Mouse (Mus musculus): ENCODE measurements at regions not wholly inside any gene's neighbourhood (a gene's known extent, or its start where the extent isn't known, plus 50 kb on each side); places are given as distances from the start of the nearest gene placed in this dataset.

GRCm38 (mm10) chr15:36893407-36893969 lies 114.1 kb downstream of the Zfp706 start:
- TF ChIP-seq CTCF (IDR thresholded peaks at IDR 0.05) = no peak
- intact Hi-C loops (cut with DNase I) = no loop called here
- no peak for DNase-seq
- H3K27ac ChIP-seq = no peak overlapping the region
- H3K4me3 ChIP-seq = no peak overlapping the region

GRCm38 (mm10) chr15:36892576-36893205 lies 114.9 kb downstream of the Zfp706 start:
- no peak for DNase-seq
- Histone ChIP-seq H3K27ac (no peak overlapping the region), H3K4me3 (no peak overlapping the region; the same call in 1 of the 2 replicates)
- intact Hi-C loops (cut with DNase I) = no loop called here
- TF ChIP-seq CTCF (IDR thresholded peaks at IDR 0.05) = no peak

- no peak for DNase-seq
- intact Hi-C loops (cut with DNase I) = no loop called here
Measured at GRCm38 (mm10) chr15:36891851-36892250, 115.7 kb downstream of the Zfp706 start.

GRCm38 (mm10) chr15:36891296-36891695 lies 116.3 kb downstream of the Zfp706 start:
- H3K4me3 ChIP-seq = no peak overlapping the region
- intact Hi-C loops (cut with DNase I) = no loop called here
- no peak overlapping the region for H3K27ac ChIP-seq
- DNase-seq = no peak
- no peak for TF ChIP-seq CTCF (IDR thresholded peaks at IDR 0.05)

More at GRCm38 (mm10) chr15:36891851-36892250, 115.7 kb downstream of the Zfp706 start:
- no peak overlapping the region for H3K27ac ChIP-seq
- no peak overlapping the region for H3K4me3 ChIP-seq
- TF ChIP-seq CTCF (IDR thresholded peaks at IDR 0.05) = no peak

- H3K4me3 ChIP-seq = no peak overlapping the region
- H3K27ac ChIP-seq = no peak overlapping the region
- peak; percentile 8; the same call in 1 of the 2 replicates for TF ChIP-seq CTCF (IDR thresholded peaks at IDR 0.05)
- DNase-seq = no peak
- intact Hi-C loops (cut with DNase I) = no loop called here
Measured at GRCm38 (mm10) chr15:36889072-36889471, 118.5 kb downstream of the Zfp706 start.

GRCm38 (mm10) chr15:36888351-36889069 lies 119.1 kb downstream of the Zfp706 start:
- intact Hi-C loops (cut with DNase I) = no loop called here
- Histone ChIP-seq H3K27ac (no peak overlapping the region), H3K4me3 (no peak overlapping the region)
- DNase-seq = no peak
- no peak for TF ChIP-seq CTCF (IDR thresholded peaks at IDR 0.05)

- Histone ChIP-seq H3K4me3 (no peak overlapping the region), H3K27ac (no peak overlapping the region)
- DNase-seq = no peak
- TF ChIP-seq CTCF (IDR thresholded peaks at IDR 0.05) = no peak
- intact Hi-C loops (cut with DNase I) = no loop called here
Measured at GRCm38 (mm10) chr15:36884671-36885365, 122.8 kb downstream of the Zfp706 start.

- no peak overlapping the region for H3K27ac ChIP-seq
- H3K4me3 ChIP-seq = no peak overlapping the region
- DNase-seq = no peak
- no peak for TF ChIP-seq CTCF (IDR thresholded peaks at IDR 0.05)
- intact Hi-C loops (cut with DNase I) = no loop called here
Measured at GRCm38 (mm10) chr15:36884074-36884473, 123.5 kb downstream of the Zfp706 start.

GRCm38 (mm10) chr15:36883156-36883555 lies 124.4 kb downstream of the Zfp706 start:
- Histone ChIP-seq H3K4me3 (no peak overlapping the region), H3K27ac (no peak overlapping the region)
- intact Hi-C loops (cut with DNase I) = no loop called here
- TF ChIP-seq CTCF (IDR thresholded peaks at IDR 0.05) = no peak
- no peak for DNase-seq

GRCm38 (mm10) chr15:36881576-36881975 lies 126.0 kb downstream of the Zfp706 start:
- no peak overlapping the region for H3K4me3 ChIP-seq
- no peak overlapping the region for H3K27ac ChIP-seq
- no peak for TF ChIP-seq CTCF (IDR thresholded peaks at IDR 0.05)
- intact Hi-C loops (cut with DNase I) = no loop called here
- no peak for DNase-seq

GRCm38 (mm10) chr15:36880602-36881001 lies 127.0 kb downstream of the Zfp706 start:
- H3K27ac ChIP-seq = no peak overlapping the region
- DNase-seq = no peak
- intact Hi-C loops (cut with DNase I) = no loop called here
- no peak for TF ChIP-seq CTCF (IDR thresholded peaks at IDR 0.05)
- H3K4me3 ChIP-seq = no peak overlapping the region

- intact Hi-C loops (cut with DNase I) = no loop called here
- H3K27ac ChIP-seq = no peak overlapping the region
- H3K4me3 ChIP-seq = no peak overlapping the region
- DNase-seq = no peak
- no peak for TF ChIP-seq CTCF (IDR thresholded peaks at IDR 0.05)
Measured at GRCm38 (mm10) chr15:36879587-36879986, 128.0 kb downstream of the Zfp706 start.

GRCm38 (mm10) chr15:36878960-36879359 lies 128.6 kb downstream of the Zfp706 start:
- H3K4me3 ChIP-seq = no peak overlapping the region
- intact Hi-C loops (cut with DNase I) = no loop called here
- H3K27ac ChIP-seq = no peak overlapping the region
- no peak for TF ChIP-seq CTCF (IDR thresholded peaks at IDR 0.05)
- DNase-seq = no peak

Data from gastrocnemius, adult 2 months (tissue).